Mouse (Mus musculus) hindbrain, embryonic 11.5 days (tissue): ENCODE data around the gene Kcnk5. TPM values are rescaled to one million over a fixed set of nuclear protein-coding genes. Genes with fewer than 3 reads are reported as not detected.
A peak's percentile ranks its signal among the peaks of the same experiment; 100 is the strongest.

ENCODE experiments used
- ATAC-seq: fragments of 200-750 bp; cut with Nextera tagmentation; 2 replicates; pipeline ENCODE4 v1.8.0; 2017; ENCODE audit warnings: mild to moderate bottlenecking, moderate TSS enrichment, moderate library complexity; ENCODE audit not compliant: low FRiP score
- DNase-seq: peaks from one replicate; pipeline ENCODE4 v3.0.0-alpha.2; 2015; ENCODE audit warnings: low spot score
- H3K27ac ChIP-seq: fragments of 300-500 bp; sonication (generic); 2 replicates; pipeline ENCODE4 v1.5.1; 2014; ENCODE audit warnings: mild to moderate bottlenecking, low read depth, low read length
- H3K27me3 ChIP-seq: fragments of 300-500 bp; sonication (generic); 2 replicates; pipeline ENCODE4 v1.6.1; 2014; ENCODE audit warnings: mild to moderate bottlenecking, low read length, moderate library complexity, mixed read lengths; ENCODE audit not compliant: control insufficient read depth, insufficient read depth
- H3K36me3 ChIP-seq: fragments of 300-500 bp; sonication (generic); 2 replicates; pipeline ENCODE4 v1.6.1; 2014; ENCODE audit warnings: mild to moderate bottlenecking, low read length, moderate library complexity, mixed read lengths; ENCODE audit not compliant: control insufficient read depth, insufficient read depth
- H3K4me1 ChIP-seq: fragments of 300-500 bp; sonication (generic); replicated peaks from 2 replicates; pipeline ENCODE4 v1.6.1; 2014; ENCODE audit warnings: low read length, mixed read lengths; ENCODE audit not compliant: control insufficient read depth, insufficient read depth
- H3K4me2 ChIP-seq: fragments of 300-500 bp; sonication (generic); replicated peaks from 2 replicates; pipeline ENCODE4 v1.6.1; 2014; ENCODE audit warnings: mild to moderate bottlenecking, low read depth, low read length
- H3K4me3 ChIP-seq: fragments of 300-500 bp; sonication (generic); 2 replicates; pipeline ENCODE4 v1.5.1; 2014; ENCODE audit warnings: low read depth, low read length
- H3K9ac ChIP-seq: fragments of 300-500 bp; sonication (generic); 2 replicates; pipeline ENCODE4 v1.6.1; 2014; ENCODE audit warnings: low read depth, low read length
- H3K9me3 ChIP-seq: fragments of 300-500 bp; sonication (generic); 2 replicates; pipeline ENCODE4 v1.6.1; 2016; ENCODE audit warnings: low read length; ENCODE audit not compliant: control insufficient read depth
- WGBS: fragments of 180-500 bp; shearing (Covaris S2); extraction: QIAGEN DNeasy Blood & Tissue Kit; methylation state at CpG from one replicate; pipeline ENCODE4 v1.1.7; 2014; 5-methylcytosine and 5-hydroxymethylcytosine counted together
- polyA plus RNA-seq: library from polyadenylated mRNA; unstranded; fragments of >200 nt; fragmentation: Nextera tagmentation; extraction: Ambion mirVana; gene quantifications from 2 replicates; pipeline ENCODE4 v1.2.1, GENCODE M21; 2014

Kcnk5 gene
- polyA plus RNA-seq, 1 experiment from 2014 or later: 4.6 TPM

DNA sequence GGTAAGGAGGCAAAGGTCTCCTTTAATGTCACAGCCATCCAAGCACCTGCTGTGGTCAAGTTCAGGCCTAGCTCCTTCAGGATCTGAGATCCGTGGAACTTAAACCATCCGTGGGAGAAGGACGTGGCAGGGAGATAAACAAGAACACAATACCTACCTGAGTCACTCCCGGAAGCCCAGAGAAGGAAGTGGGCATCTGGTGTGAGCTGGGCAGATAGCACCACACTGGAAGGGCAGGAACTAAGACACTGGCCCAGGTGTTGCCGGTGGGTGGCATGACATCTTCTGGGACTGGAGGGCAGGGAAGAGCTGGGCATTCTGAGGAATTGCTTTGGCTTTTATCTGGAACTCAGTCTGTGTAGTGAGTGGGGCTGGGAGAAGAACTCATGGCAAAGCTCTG is 41.6 kb upstream of the Kcnk5 start:
- DNase-seq (no peak), ATAC-seq (no peak)
- H3K9ac ChIP-seq: no peak overlapping the region
- H3K27me3 ChIP-seq: no peaks in the 10 kb centered on the region
- H3K9me3 ChIP-seq: no peaks in the 10 kb centered on the region
- H3K4me2 ChIP-seq: no peak overlapping the region
- H3K27ac ChIP-seq: no peak overlapping the region
- peaks cover 9% of the 10 kb centered on the region for H3K4me1 ChIP-seq
- no peaks in the 10 kb centered on the region for H3K36me3 ChIP-seq
- H3K4me3 ChIP-seq: no peak overlapping the region
- whole genome bisulfite sequencing: 89% methylated on average over 5 of the region's 5 CpGs

DNA sequence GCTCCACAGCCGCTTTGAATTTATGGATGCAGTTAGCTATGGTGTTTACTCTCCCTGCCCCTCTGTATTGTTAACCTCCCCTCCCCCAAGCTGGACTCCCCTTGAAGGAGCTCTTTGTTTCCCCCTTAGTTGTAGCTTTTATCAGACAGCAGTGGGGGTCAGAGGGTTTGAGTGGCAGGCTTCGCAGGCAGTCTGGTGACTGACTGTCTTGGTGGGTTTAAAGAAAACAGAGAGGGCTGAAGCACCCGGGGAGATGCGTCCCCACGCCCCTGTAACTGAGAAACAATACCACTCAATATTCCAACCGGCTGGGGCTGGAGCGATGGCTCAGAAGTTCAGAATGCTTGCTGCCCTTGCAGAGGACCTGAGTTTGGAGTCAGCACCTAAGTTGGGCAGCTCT is 39.5 kb upstream of the Kcnk5 start:
- no peaks in the 10 kb centered on the region for H3K9me3 ChIP-seq
- DNase-seq: peak; percentile 39

DNA sequence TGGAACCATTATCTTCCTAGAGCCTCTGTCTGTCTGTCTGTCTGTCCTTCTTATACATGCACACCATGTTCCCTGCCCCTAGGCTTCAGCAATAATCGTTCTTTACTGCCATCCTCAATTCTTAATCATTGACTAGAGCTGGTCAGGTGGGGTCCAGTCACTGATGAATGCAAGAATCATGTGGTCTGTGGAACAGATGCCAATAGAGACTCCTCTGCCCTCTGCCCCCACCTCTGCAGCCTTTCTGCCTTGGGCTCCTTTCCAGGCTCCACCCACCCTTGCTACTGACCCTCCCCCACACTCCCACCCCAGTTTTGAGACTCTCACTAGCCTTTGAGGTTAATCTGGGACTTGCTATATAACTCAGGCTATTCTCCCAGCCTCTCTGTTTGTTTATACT is 38.2 kb upstream of the Kcnk5 start:
- no peak overlapping the region for H3K4me2 ChIP-seq
- WGBS: 83% methylated on average over 1 of the region's 1 CpGs
- ATAC-seq (no peak), DNase-seq (no peak)
- H3K27me3 ChIP-seq: no peaks in the 10 kb centered on the region
- no peak overlapping the region for H3K27ac ChIP-seq
- peaks cover 6% of the 10 kb centered on the region for H3K4me1 ChIP-seq
- no peaks in the 10 kb centered on the region for H3K9me3 ChIP-seq
- H3K36me3 ChIP-seq: no peaks in the 10 kb centered on the region
- H3K9ac ChIP-seq: no peak overlapping the region
- no peak overlapping the region for H3K4me3 ChIP-seq

More for the DNA sequence above, 39.5 kb upstream of the Kcnk5 start:
- Histone ChIP-seq H3K27me3 (no peaks in the 10 kb centered on the region), H3K4me3 (no peak overlapping the region), H3K36me3 (no peaks in the 10 kb centered on the region), H3K9ac (no peak overlapping the region), H3K4me2 (no peak overlapping the region), H3K27ac (no peak overlapping the region), H3K4me1 (peaks cover 9% of the 10 kb centered on the region)
- ATAC-seq: peak; percentile 41; the same call in 1 of the 2 replicates
- WGBS: 23% methylated on average over 7 of the region's 7 CpGs

DNA sequence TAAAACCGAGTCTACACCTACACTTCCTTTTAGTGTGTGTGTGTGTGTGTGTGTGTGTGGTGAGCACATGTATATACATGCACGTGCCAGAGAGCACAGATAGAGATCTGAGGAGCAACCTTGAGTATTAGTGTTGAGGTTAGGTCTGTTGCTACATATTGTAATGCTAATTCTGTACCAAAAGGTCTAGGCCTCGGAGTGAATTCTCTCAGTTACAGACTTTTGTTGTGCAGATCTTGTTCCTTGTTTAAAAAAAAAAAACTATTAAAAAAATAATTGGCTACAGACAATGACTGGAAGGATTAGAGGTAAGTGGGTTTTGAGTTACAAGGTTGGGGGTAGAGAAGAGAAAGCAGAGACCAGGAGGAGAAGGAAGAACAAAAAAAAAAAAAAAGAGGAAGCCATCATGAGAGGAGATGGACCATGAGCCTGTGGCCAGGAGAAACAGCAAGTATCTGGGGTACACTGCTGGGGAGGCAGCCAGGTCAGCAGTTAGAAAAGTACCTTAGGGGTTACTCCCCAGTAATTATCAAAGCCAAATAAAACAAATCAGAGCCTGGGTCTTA is 35.8 kb upstream of the Kcnk5 start:
- Histone ChIP-seq H3K9ac (no peak overlapping the region), H3K4me1 (no peaks in the 10 kb centered on the region), H3K4me2 (no peak overlapping the region), H3K36me3 (no peaks in the 10 kb centered on the region), H3K27ac (no peak overlapping the region), H3K4me3 (no peak overlapping the region), H3K9me3 (no peaks in the 10 kb centered on the region), H3K27me3 (no peaks in the 10 kb centered on the region)
- DNase-seq (no peak), ATAC-seq (no peak)
- WGBS: 40% methylated on average over 3 of the region's 3 CpGs

DNA sequence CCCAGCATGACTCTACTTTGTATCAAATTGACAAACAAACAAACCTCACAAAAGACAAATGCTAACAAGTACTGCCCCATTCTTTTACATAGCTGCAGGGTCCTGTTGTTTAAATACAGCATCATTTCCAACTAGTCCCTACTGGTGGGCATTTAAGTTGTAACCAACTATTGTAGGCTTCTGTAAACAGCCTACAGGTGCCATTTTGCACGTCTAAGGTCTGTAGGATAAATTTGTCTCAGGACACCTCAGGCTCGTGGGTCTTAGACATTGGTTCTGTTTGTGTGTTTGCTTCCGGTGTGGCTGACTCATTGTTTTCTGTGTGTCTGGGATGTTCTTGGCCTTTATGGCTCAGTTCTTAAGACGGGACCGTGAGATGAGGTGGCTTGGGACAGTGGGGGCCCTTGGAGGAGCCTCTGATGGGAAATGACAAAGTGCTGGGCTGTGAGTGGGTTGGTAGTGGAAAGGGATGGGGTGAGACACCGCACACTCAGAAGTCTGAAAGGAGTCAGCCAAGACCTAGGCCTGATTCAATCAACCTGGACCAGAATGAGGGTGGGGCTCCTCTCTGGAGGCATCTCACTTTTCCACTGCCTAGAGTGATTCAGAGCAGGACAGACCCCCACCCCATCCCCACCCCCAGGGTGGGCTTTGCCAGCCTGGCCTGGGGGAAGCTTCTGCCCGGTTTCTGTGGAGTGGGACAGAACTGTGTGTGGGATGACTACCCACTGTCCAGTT is 35.1 kb upstream of the Kcnk5 start:
- ATAC-seq (no peak), DNase-seq (no peak)
- H3K9me3 ChIP-seq: no peaks in the 10 kb centered on the region
- no peaks in the 10 kb centered on the region for H3K4me1 ChIP-seq
- H3K27ac ChIP-seq: no peak overlapping the region
- no peak overlapping the region for H3K4me2 ChIP-seq
- no peak overlapping the region for H3K4me3 ChIP-seq
- H3K27me3 ChIP-seq: no peaks in the 10 kb centered on the region
- H3K9ac ChIP-seq: no peak overlapping the region
- whole genome bisulfite sequencing: 75% methylated on average over 7 of the region's 7 CpGs
- no peaks in the 10 kb centered on the region for H3K36me3 ChIP-seq

DNA sequence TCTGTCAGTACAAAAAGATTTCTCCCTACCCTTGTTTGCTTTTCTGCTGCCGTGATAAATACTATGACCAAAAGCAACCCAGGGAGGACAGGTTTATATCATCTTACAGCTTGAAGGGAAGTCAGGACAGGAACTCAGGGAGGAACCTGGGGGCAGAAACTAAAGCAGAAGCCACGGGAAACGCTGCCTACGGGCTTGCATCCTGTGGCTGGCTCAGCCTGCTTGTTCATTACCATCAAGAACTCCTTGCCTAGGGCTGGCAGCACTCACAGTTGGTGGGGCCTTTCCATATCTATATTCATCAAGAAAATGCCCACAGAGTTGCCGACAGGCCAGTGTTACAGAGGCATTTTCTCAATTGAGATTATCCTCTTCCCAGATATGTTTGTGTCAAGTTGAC is 34.2 kb upstream of the Kcnk5 start:
- H3K27me3 ChIP-seq: no peaks in the 10 kb centered on the region
- 76% methylated on average over 5 of the region's 5 CpGs for WGBS
- no peak overlapping the region for H3K4me2 ChIP-seq
- H3K27ac ChIP-seq: no peak overlapping the region
- no peaks in the 10 kb centered on the region for H3K9me3 ChIP-seq
- DNase-seq (no peak), ATAC-seq (no peak)
- H3K4me1 ChIP-seq: no peaks in the 10 kb centered on the region
- no peaks in the 10 kb centered on the region for H3K36me3 ChIP-seq
- H3K4me3 ChIP-seq: no peak overlapping the region
- no peak overlapping the region for H3K9ac ChIP-seq

DNA sequence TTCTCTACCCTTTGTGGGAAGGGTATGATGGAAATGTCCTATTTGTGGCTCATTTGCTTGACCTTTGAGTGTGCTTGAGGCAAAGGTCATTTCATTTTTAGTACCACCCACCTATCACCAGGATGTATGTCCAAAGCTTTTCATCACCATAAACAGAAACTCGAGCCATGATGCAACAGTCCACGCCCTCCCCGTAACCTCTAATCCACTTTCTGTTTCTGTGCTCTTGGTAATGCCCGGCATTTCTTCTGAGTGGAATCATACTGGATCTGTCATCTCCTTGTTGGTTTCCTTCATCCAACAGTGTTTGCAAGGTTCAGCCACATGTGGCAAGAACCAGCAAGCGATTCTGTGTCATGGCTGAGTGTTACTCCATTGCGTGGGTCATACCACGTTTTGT is 32.5 kb upstream of the Kcnk5 start:
- no peak overlapping the region for H3K4me2 ChIP-seq
- ATAC-seq (no peak), DNase-seq (no peak)
- 90% methylated on average over 7 of the region's 7 CpGs for WGBS
- no peak overlapping the region for H3K27ac ChIP-seq
- H3K27me3 ChIP-seq: no peaks in the 10 kb centered on the region
- no peaks in the 10 kb centered on the region for H3K4me1 ChIP-seq
- H3K9me3 ChIP-seq: no peaks in the 10 kb centered on the region
- no peak overlapping the region for H3K4me3 ChIP-seq
- H3K9ac ChIP-seq: no peak overlapping the region
- no peaks in the 10 kb centered on the region for H3K36me3 ChIP-seq

DNA sequence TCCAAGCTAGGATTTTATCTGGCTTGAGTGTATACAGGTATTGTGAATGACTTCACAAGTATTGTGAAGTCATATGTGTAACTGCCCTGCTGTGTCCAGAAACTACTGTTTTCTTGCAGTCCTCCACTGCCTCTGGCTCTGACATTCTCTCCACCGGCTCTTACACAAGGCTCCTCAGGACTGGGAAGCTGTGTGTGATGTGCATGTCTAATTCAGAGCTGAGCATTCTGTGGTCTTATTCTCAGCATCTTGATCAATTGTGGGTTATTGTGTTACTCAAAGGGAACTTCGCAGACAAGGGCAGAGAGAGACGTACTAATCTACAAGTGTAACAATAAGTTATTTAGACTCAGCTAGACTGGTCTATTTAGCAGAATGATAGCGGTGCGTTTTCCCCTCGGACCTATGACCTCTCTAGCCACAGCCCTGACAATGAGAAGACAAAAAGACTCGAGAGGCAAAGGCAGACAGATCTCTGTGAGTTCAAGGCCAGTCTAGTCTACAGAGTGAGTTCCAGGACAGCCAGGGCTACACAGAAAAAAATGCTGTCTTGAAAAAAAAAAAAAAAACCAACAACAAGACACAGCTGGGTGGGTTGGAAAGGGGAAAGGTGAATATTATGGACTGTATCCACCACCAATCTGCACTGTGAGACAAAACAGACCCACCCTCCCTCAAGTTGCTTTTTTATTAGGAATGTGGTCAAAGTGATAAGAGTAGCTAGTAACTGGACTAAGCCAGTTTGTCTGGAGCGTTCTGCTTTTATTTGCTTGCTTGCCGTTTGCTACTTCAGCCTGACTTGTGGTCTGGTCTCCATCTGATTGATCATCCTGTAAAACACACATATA is 30.4 kb upstream of the Kcnk5 start:
- 43% methylated on average over 9 of the region's 9 CpGs for WGBS
- peak; percentile 34 for DNase-seq
- ATAC-seq: peak; percentile 67
- Histone ChIP-seq H3K27me3 (no peaks in the 10 kb centered on the region), H3K9ac (no peak overlapping the region), H3K4me2 (no peak overlapping the region), H3K4me3 (no peak overlapping the region), H3K9me3 (no peaks in the 10 kb centered on the region), H3K4me1 (0 out of 2 replicates have a peak, but pooled peaks cover 3% of the 10 kb centered on the region), H3K27ac (peak overlapping the region; percentile 25; the same call in 1 of the 2 replicates), H3K36me3 (no peaks in the 10 kb centered on the region)
